Mouse (Mus musculus) neural tube, embryonic 12.5 days (tissue): ENCODE results near the gene Hoxb9. TPM values are rescaled to one million over a fixed set of nuclear protein-coding genes. Genes with fewer than 3 reads are reported as not detected.
A peak's percentile ranks its signal among the peaks of the same experiment; 100 is the strongest.

Source experiments
- ATAC-seq: fragments of 200-750 bp; cut with Nextera tagmentation; 2 replicates; pipeline ENCODE4 v1.8.0; 2017; ENCODE audit warnings: low read depth, mild to moderate bottlenecking, moderate TSS enrichment, moderate library complexity; ENCODE audit not compliant: low FRiP score
- H3K27ac ChIP-seq: fragments of 300-500 bp; sonication (generic); 2 replicates; pipeline ENCODE4 v1.5.1; 2016
- H3K27me3 ChIP-seq: fragments of 300-500 bp; sonication (generic); replicated peaks from 2 replicates; pipeline ENCODE4 v1.6.1; 2016; ENCODE audit warnings: mild to moderate bottlenecking
- H3K36me3 ChIP-seq: fragments of 300-500 bp; sonication (generic); 2 replicates; pipeline ENCODE4 v1.6.1; 2016; ENCODE audit warnings: mild to moderate bottlenecking
- H3K4me1 ChIP-seq: fragments of 300-500 bp; sonication (generic); 2 replicates; pipeline ENCODE4 v1.6.1; 2016
- H3K4me2 ChIP-seq: fragments of 300-500 bp; sonication (generic); replicated peaks from 2 replicates; pipeline ENCODE4 v1.6.1; 2016; ENCODE audit warnings: mild to moderate bottlenecking
- H3K4me3 ChIP-seq: fragments of 300-500 bp; sonication (generic); 2 replicates; pipeline ENCODE4 v1.5.1; 2016
- H3K9ac ChIP-seq: fragments of 300-500 bp; sonication (generic); 2 replicates; pipeline ENCODE4 v1.6.1; 2016; ENCODE audit warnings: mild to moderate bottlenecking
- H3K9me3 ChIP-seq: fragments of 300-500 bp; sonication (generic); 2 replicates; pipeline ENCODE4 v1.6.1; 2016; ENCODE audit warnings: mild to moderate bottlenecking
- WGBS: fragments of 180-500 bp; shearing (Covaris S2); methylation state at CpG from one replicate; pipeline ENCODE4 v1.1.7; 2016; 5-methylcytosine and 5-hydroxymethylcytosine counted together
- polyA plus RNA-seq: library from polyadenylated mRNA; unstranded; fragments of >200 nt; fragmentation: Nextera tagmentation; extraction: Ambion mirVana; gene quantifications from 2 replicates; pipeline ENCODE4 v1.2.1, GENCODE M21; 2016

Gene Hoxb9
- polyA plus RNA-seq, 1 experiment from 2014 or later: 76.1 TPM

GRCm38 (mm10) chr11:96305505-96306182 lies 34.4 kb downstream of the Hoxb9 start:
- ATAC-seq: no peak
- H3K27ac ChIP-seq: peak overlapping the region; percentile 99
- peak overlapping the region; percentile 99 for H3K4me3 ChIP-seq
- 12% methylated on average over 6 of the region's 6 CpGs for WGBS
- peak overlapping the region; percentile 100 for H3K4me2 ChIP-seq
- H3K9me3 ChIP-seq: no peaks in the 10 kb centered on the region
- H3K4me1 ChIP-seq: peaks cover 61% of the 10 kb centered on the region
- H3K27me3 ChIP-seq: no peaks in the 10 kb centered on the region
- H3K36me3 ChIP-seq: peaks cover 24% of the 10 kb centered on the region
- peak overlapping the region; percentile 100 for H3K9ac ChIP-seq

GRCm38 (mm10) chr11:96306183-96306907 lies 35.1 kb downstream of the Hoxb9 start:
- Histone ChIP-seq H3K9me3 (no peaks in the 10 kb centered on the region), H3K36me3 (peaks cover 18% of the 10 kb centered on the region), H3K4me3 (peak overlapping the region; percentile 99), H3K4me2 (peak overlapping the region; percentile 100), H3K27ac (peak overlapping the region; percentile 99), H3K9ac (peak overlapping the region; percentile 100), H3K27me3 (no peaks in the 10 kb centered on the region), H3K4me1 (peaks cover 65% of the 10 kb centered on the region)
- ATAC-seq: peak; percentile 19; the same call in 1 of the 2 replicates
- under 1% methylated on average over 7 of the region's 7 CpGs for WGBS

DNA sequence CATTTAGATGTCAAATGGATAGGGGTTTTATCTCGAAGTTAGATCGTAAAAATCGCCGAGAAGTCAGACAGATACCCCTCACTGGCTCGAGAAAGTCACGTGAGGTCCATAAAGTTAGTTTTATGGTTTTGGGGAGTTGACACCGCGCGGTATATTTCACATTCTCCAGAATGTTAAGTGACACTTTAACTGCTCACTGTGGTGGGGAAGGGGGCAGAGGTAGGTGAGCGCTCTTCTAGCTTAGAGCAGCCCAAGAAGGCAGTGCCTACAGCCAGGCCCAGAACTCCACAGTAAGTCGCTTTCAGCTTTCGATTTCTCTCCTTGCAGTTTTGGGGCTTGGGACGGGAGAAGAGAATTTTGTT lies 35.6 kb downstream of the Hoxb9 start:
- H3K4me3 ChIP-seq: peak overlapping the region; percentile 99
- no peaks in the 10 kb centered on the region for H3K27me3 ChIP-seq
- H3K36me3 ChIP-seq: peaks cover 13% of the 10 kb centered on the region
- H3K27ac ChIP-seq: peak overlapping the region; percentile 99
- ATAC-seq: peak; percentile 63
- peak overlapping the region; percentile 100 for H3K9ac ChIP-seq
- peak overlapping the region; percentile 100 for H3K4me2 ChIP-seq
- WGBS: 2% methylated on average over 13 of the region's 13 CpGs
- H3K4me1 ChIP-seq: peaks cover 65% of the 10 kb centered on the region
- H3K9me3 ChIP-seq: no peaks in the 10 kb centered on the region

- Histone ChIP-seq H3K4me1 (peaks cover 73% of the 10 kb centered on the region), H3K36me3 (peaks cover 10% of the 10 kb centered on the region), H3K9me3 (no peaks in the 10 kb centered on the region), H3K9ac (peak overlapping the region; percentile 100), H3K4me3 (peak overlapping the region; percentile 99), H3K4me2 (peak overlapping the region; percentile 100), H3K27me3 (no peaks in the 10 kb centered on the region), H3K27ac (peak overlapping the region; percentile 100)
- WGBS: 1% methylated on average over 4 of the region's 4 CpGs
- ATAC-seq: no peak
Measured at GRCm38 (mm10) chr11:96308763-96309162, 37.5 kb downstream of the Hoxb9 start.

GRCm38 (mm10) chr11:96309288-96309687 lies 38.0 kb downstream of the Hoxb9 start:
- H3K4me3 ChIP-seq: peak overlapping the region; percentile 99
- 3% methylated on average over 4 of the region's 4 CpGs for WGBS
- H3K27me3 ChIP-seq: no peaks in the 10 kb centered on the region
- H3K4me2 ChIP-seq: peak overlapping the region; percentile 100
- H3K27ac ChIP-seq: peak overlapping the region; percentile 100
- peaks cover 76% of the 10 kb centered on the region for H3K4me1 ChIP-seq
- H3K36me3 ChIP-seq: peaks cover 8% of the 10 kb centered on the region
- no peak for ATAC-seq
- no peaks in the 10 kb centered on the region for H3K9me3 ChIP-seq
- peak overlapping the region; percentile 100 for H3K9ac ChIP-seq

GRCm38 (mm10) chr11:96310183-96310938 lies 39.1 kb downstream of the Hoxb9 start:
- Histone ChIP-seq H3K4me3 (peak overlapping the region; percentile 99), H3K27me3 (no peaks in the 10 kb centered on the region), H3K4me2 (peak overlapping the region; percentile 100), H3K27ac (peak overlapping the region; percentile 100), H3K9me3 (no peaks in the 10 kb centered on the region), H3K4me1 (peaks cover 83% of the 10 kb centered on the region), H3K36me3 (peaks cover 3% of the 10 kb centered on the region), H3K9ac (peak overlapping the region; percentile 100)
- 0 out of 2 replicates have a peak, but pooled peaks have one; percentile 54 for ATAC-seq
- 2% methylated on average over 20 of the region's 20 CpGs for whole genome bisulfite sequencing

DNA sequence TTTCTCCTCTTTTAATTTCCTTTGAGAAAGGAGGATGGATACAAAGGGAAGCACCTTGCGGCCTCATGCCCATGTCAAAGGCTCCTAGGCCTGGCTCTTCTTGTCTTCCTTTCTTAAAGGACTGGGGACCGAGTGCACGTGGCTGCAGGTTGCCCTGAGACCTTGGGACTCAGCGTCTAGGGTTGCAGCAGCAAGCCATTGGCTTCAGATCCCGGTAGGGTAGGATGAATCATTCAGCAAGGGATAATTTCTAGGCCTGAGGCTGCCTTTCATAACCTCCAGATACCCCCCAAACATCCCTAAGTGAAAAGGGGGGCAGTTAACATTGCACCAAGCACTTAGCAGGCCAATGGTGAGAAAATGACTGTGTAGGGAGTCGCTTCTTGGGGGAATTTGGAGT lies 39.8 kb downstream of the Hoxb9 start:
- 2% methylated on average over 6 of the region's 6 CpGs for WGBS
- Histone ChIP-seq H3K36me3 (no peaks in the 10 kb centered on the region), H3K27me3 (no peaks in the 10 kb centered on the region), H3K4me2 (peak overlapping the region; percentile 100), H3K9ac (peak overlapping the region; percentile 100), H3K4me1 (peaks cover 81% of the 10 kb centered on the region), H3K4me3 (peak overlapping the region; percentile 99), H3K9me3 (no peaks in the 10 kb centered on the region), H3K27ac (peak overlapping the region; percentile 100)
- no peak for ATAC-seq

GRCm38 (mm10) chr11:96311520-96312417 lies 40.5 kb downstream of the Hoxb9 start:
- H3K4me2 ChIP-seq: peak overlapping the region; percentile 100
- H3K27me3 ChIP-seq: no peaks in the 10 kb centered on the region
- H3K9me3 ChIP-seq: no peaks in the 10 kb centered on the region
- H3K36me3 ChIP-seq: no peaks in the 10 kb centered on the region
- ATAC-seq: peak; percentile 55
- H3K4me3 ChIP-seq: peak overlapping the region; percentile 99
- H3K4me1 ChIP-seq: peaks cover 80% of the 10 kb centered on the region
- H3K27ac ChIP-seq: peak overlapping the region; percentile 100
- H3K9ac ChIP-seq: peak overlapping the region; percentile 100
- under 1% methylated on average over 31 of the region's 31 CpGs for WGBS

DNA sequence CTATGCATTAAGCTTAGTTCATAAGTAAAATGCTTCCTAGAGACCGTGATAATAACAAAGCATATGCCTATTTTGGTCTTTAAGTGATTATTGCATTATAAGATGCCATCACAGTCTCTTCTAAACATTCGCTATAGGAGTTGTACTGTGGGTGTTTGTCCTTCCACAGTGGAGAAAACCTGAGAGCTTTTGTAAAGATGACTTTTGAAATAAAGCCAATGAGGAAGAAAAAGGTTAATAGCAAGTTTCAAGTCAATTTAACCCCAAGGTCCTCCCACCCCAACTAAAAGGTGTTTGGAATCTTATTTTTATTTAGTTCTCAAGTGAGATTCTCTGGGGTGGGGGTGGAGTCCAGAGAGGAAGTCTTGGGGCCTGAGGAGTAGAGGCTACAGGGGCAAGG lies 41.9 kb downstream of the Hoxb9 start:
- peak overlapping the region; percentile 100 for H3K27ac ChIP-seq
- H3K36me3 ChIP-seq: no peaks in the 10 kb centered on the region
- peak overlapping the region; percentile 100 for H3K4me2 ChIP-seq
- H3K27me3 ChIP-seq: no peaks in the 10 kb centered on the region
- WGBS: 14% methylated on average over 2 of the region's 2 CpGs
- H3K4me1 ChIP-seq: peaks cover 76% of the 10 kb centered on the region
- no peaks in the 10 kb centered on the region for H3K9me3 ChIP-seq
- no peak for ATAC-seq
- peak overlapping the region; percentile 100 for H3K9ac ChIP-seq
- H3K4me3 ChIP-seq: peak overlapping the region; percentile 99

- no peaks in the 10 kb centered on the region for H3K36me3 ChIP-seq
- H3K9ac ChIP-seq: peak overlapping the region; percentile 100
- H3K27me3 ChIP-seq: no peaks in the 10 kb centered on the region
- ATAC-seq: no peak
- peak overlapping the region; percentile 100 for H3K27ac ChIP-seq
- peak overlapping the region; percentile 100 for H3K4me2 ChIP-seq
- H3K9me3 ChIP-seq: no peaks in the 10 kb centered on the region
- WGBS: 2% methylated on average over 12 of the region's 12 CpGs
- H3K4me3 ChIP-seq: peak overlapping the region; percentile 99
- H3K4me1 ChIP-seq: peaks cover 70% of the 10 kb centered on the region
Measured at GRCm38 (mm10) chr11:96313806-96314428, 42.7 kb downstream of the Hoxb9 start.
